Mouse (Mus musculus) liver, embryonic 11.5 days (tissue): Measurements from ENCODE around the gene Plscr5. TPM values are rescaled to one million over a fixed set of nuclear protein-coding genes. Genes with fewer than 3 reads are reported as not detected.

Experiments
- ATAC-seq: fragments of 200-750 bp; cut with Nextera tagmentation; replicated peaks from 2 replicates; pipeline ENCODE4 v1.8.0; 2017; ENCODE audit warnings: moderate number of reproducible peaks, mild to moderate bottlenecking, moderate TSS enrichment, moderate library complexity; ENCODE audit not compliant: low FRiP score
- DNase-seq: peaks from one replicate; pipeline ENCODE4 v3.0.0-alpha.2; 2017; ENCODE audit warnings: low spot score
- H3K27ac ChIP-seq: fragments of 300-500 bp; sonication (generic); 2 replicates; pipeline ENCODE4 v1.5.1; 2014; ENCODE audit warnings: mild to moderate bottlenecking, low read depth, low read length, control low read depth
- H3K27me3 ChIP-seq: fragments of 300-500 bp; sonication (generic); replicated peaks from 2 replicates; pipeline ENCODE4 v1.6.1; 2014; ENCODE audit warnings: low read length, mixed read lengths; ENCODE audit not compliant: control insufficient read depth, insufficient read depth
- H3K36me3 ChIP-seq: fragments of 300-500 bp; sonication (generic); 2 replicates; pipeline ENCODE4 v1.6.1; 2014; ENCODE audit warnings: mild to moderate bottlenecking, low read length, moderate library complexity, mixed read lengths; ENCODE audit not compliant: control insufficient read depth, insufficient read depth
- H3K4me1 ChIP-seq: fragments of 300-500 bp; sonication (generic); replicated peaks from 2 replicates; pipeline ENCODE4 v1.6.1; 2014; ENCODE audit warnings: low read length, mixed read lengths; ENCODE audit not compliant: control insufficient read depth, insufficient read depth
- H3K4me2 ChIP-seq: fragments of 300-500 bp; sonication (generic); 2 replicates; pipeline ENCODE4 v1.6.1; 2014; ENCODE audit warnings: mild to moderate bottlenecking, control low read depth, moderate library complexity
- H3K4me3 ChIP-seq: fragments of 300-500 bp; sonication (generic); 2 replicates; pipeline ENCODE4 v1.5.1; 2014; ENCODE audit warnings: low read depth, low read length, control low read depth
- H3K9ac ChIP-seq: fragments of 300-500 bp; sonication (generic); 2 replicates; pipeline ENCODE4 v1.6.1; 2014; ENCODE audit warnings: low read depth, low read length, control low read depth
- H3K9me3 ChIP-seq: fragments of 300-500 bp; sonication (generic); 2 replicates; pipeline ENCODE4 v1.6.1; 2016; ENCODE audit warnings: low read length, inconsistent platforms, mixed read lengths; ENCODE audit not compliant: control insufficient read depth
- WGBS: fragments of 180-500 bp; shearing (Covaris S2); extraction: QIAGEN DNeasy Blood & Tissue Kit; methylation state at CpG from one replicate; pipeline ENCODE4 v1.1.7; 2014; 5-methylcytosine and 5-hydroxymethylcytosine counted together
- polyA plus RNA-seq: library from polyadenylated mRNA; unstranded; fragments of >200 nt; fragmentation: Nextera tagmentation; extraction: Ambion mirVana; gene quantifications from 2 replicates; pipeline ENCODE4 v1.2.1, GENCODE M21; 2014

Plscr5 gene
- polyA plus RNA-seq, 1 experiment from 2014 or later = not detected

DNA sequence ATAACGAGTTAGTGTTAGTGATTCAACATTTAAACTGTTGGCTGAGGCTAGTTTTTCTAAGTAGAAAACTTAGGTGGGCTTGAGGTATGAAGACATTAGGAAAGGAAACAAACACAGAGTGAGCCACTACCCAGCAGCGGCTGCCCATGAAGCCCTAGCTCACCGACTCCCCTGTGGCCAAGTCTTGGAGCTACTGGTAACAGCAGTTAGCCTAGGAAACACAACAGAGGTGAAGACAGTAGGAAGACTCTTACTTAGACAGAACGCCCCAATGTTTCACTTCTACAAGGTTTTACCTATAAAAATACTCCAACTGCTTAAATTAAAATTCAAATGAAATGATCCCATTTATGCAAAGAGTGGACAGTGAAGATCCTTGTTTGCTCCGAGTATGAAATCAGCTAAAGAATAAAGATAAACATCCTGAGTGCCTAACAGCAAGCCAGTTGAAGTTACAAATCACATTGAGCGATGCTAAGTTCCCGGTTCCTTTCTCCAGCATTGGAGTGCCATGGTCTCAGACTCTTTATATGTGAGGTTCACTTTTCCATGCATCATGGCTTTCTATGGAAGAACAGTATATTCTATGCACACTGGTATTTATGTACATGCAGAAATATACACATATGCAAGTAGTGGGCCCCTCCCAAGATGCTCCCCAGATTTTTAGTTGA, 56.2 kb downstream of the Plscr5 start:
- 77% methylated on average over 7 of the region's 7 CpGs for WGBS
- Histone ChIP-seq H3K9ac (no peak overlapping the region), H3K4me2 (no peak overlapping the region), H3K27me3 (no peaks in the 10 kb centered on the region), H3K36me3 (no peaks in the 10 kb centered on the region), H3K27ac (no peak overlapping the region), H3K9me3 (no peaks in the 10 kb centered on the region), H3K4me1 (peaks cover 6% of the 10 kb centered on the region), H3K4me3 (no peak overlapping the region)
- DNase-seq (no peak), ATAC-seq (no peak)

DNA sequence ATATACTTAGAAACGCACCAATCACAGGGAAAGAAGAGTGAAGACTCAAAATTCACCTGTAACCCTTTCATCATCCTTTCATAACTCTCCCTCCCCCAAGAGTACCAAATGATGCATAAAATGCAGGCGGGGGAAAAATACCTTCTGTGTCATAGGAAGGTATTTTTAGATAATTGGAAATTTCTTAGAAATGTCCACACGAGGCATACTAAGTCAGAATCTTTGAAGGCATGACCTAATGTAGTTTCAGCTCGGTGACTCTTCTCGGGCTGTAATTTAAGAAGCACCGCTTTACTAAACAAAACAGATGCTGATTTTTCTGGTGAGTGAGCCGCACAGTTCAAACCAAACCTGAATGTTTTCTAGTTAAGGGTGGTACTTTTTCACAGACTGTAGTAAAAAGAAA, 56.7 kb downstream of the Plscr5 start, which contains the start of gene Plscr1:
Gene Plscr1 (plus strand): TSS at position 304 of the 406 bp plus-strand sequence.
- Histone ChIP-seq H3K4me3 (peak within 1 kb of the TSS; percentile 73), H3K27me3 (no peaks in the 10 kb centered on the region), H3K9ac (peak within 1 kb of the TSS; percentile 83), H3K27ac (peak within 1 kb of the TSS; percentile 87), H3K9me3 (no peaks in the 10 kb centered on the region), H3K4me2 (peak within 1 kb of the TSS; percentile 72), H3K4me1 (peaks cover 8% of the 10 kb centered on the region), H3K36me3 (no peaks in the 10 kb centered on the region)
- DNase-seq (no peak), ATAC-seq (no peak)
- 45% methylated on average over 7 of the region's 7 CpGs for WGBS

DNA sequence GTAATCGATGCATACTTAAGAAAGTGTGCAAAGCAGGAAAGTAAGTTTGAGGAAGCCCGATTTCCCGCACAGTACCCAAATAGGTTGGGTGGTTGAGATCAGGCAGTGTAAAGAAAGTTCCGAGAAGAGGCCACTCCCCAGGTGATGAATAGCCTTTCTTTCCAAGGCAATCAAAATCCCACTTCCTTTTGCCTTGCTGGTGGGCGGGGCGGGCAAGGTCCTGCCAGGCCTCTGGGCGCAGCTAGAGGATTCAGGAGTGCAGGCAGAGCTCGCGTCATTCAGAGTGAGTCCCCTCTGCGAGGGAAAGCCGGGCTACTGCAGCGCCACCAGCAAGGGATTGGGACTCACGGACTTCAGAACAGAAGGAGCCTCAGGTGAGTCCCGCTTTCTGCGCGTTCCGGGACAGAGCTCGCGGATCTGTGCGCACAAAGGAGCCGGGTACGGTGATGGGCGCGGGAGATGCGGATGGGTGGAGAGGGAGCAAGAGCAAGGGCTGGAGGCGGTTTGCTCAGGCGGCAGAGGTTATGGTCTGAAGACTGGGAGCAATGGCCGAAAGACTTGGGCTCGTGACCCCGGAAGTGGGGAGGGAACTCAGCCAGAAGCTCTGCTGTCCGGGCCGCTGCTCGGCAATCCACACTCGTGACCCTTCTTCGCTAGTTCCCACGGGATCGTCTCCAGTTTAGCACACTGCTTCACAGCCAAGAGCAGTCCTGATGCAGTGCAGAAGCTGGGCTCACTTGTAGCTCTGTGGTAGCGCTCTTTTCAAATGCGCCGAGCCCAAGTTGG, 57.4 kb downstream of the Plscr5 start:
- peak overlapping the region; percentile 72 for H3K4me2 ChIP-seq
- peaks cover 8% of the 10 kb centered on the region for H3K4me1 ChIP-seq
- DNase-seq = peak; percentile 78
- H3K9ac ChIP-seq = peak overlapping the region; percentile 83
- ATAC-seq = peak; percentile 82
- WGBS = under 1% methylated on average over 40 of the region's 40 CpGs
- H3K4me3 ChIP-seq = peak overlapping the region; percentile 73
- no peaks in the 10 kb centered on the region for H3K27me3 ChIP-seq
- H3K27ac ChIP-seq = peak overlapping the region; percentile 87
- H3K36me3 ChIP-seq = no peaks in the 10 kb centered on the region
- H3K9me3 ChIP-seq = no peaks in the 10 kb centered on the region

DNA sequence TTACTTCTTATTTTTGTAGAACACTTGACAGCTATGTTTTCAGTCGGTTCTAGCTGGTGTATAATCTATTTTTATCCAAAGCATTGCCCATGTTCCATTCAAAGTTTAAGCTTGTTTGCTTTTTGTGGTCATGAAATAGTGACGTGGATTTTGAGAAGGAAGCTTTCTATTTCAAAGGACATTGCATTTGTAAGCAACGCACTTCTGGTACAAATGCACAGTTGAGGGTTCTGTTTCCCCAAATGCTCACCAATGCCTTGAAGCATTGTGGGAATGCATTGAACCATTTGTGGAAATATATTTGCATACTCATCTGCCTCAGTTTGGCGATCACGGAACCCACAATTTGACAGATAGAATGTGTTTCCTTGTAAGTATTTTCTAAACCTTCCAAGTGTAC, 60.0 kb downstream of the Plscr5 start:
- no peak for DNase-seq
- ATAC-seq = no peak
- 72% methylated on average over 5 of the region's 5 CpGs for WGBS

DNA sequence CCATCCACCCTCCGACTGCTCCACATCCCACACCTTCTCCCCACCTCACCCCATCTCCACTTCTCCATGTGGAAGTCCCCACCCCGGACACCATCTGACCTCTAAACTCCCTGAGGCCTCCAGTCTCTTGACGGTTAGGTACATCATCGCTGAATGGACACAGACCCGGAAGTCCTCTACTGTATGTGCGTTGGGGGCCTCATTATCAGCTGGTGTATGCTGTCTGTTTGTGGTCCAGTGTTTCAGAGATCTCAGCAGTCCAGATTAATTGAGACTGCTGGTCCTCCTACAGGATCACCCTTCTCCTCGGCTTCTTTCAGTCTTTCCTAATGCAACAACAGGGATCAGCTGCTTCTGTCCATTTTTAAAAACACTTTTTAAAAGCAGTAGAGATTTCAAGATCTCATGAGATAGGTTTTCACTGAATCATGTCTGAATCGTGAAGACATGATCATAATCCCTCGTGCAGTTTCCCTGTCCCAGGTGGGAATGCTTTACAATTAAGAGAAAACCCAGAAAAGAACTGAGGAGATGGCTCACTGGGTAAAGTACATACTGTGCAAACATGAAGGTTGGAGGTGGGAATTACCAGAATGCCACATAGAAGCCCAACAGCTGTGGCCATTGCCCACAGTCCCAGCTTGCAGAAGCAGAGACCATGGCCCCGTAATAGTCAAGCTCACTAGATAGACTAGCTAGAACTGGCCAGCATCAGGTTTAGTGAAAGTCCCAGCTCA, 61.0 kb downstream of the Plscr5 start:
- ATAC-seq = no peak
- Histone ChIP-seq H3K27ac (no peak overlapping the region), H3K9me3 (no peaks in the 10 kb centered on the region), H3K9ac (no peak overlapping the region), H3K4me2 (peak overlapping the region; percentile 33), H3K36me3 (no peaks in the 10 kb centered on the region; the same call in 1 of the 2 replicates), H3K4me3 (no peak overlapping the region), H3K27me3 (no peaks in the 10 kb centered on the region), H3K4me1 (peaks cover 8% of the 10 kb centered on the region)
- WGBS = 76% methylated on average over 10 of the region's 10 CpGs
- DNase-seq = no peak

More for the DNA sequence above, 60.0 kb downstream of the Plscr5 start:
- Histone ChIP-seq H3K9ac (no peak overlapping the region), H3K4me1 (peaks cover 8% of the 10 kb centered on the region), H3K36me3 (no peaks in the 10 kb centered on the region; the same call in 1 of the 2 replicates), H3K4me2 (no peak overlapping the region), H3K4me3 (no peak overlapping the region), H3K27me3 (no peaks in the 10 kb centered on the region), H3K27ac (no peak overlapping the region), H3K9me3 (no peaks in the 10 kb centered on the region)

Other genes starting within 250 kb of the Plscr5 start
- 35.4 and 36.9 TPM in 2 replicates for gene Plscr1, start 56.8 kb downstream of the Plscr5 start, polyA plus RNA-seq
- gene Plscr2, start 82.7 kb downstream of the Plscr5 start, polyA plus RNA-seq = 0.55 and 0.60 TPM in 2 replicates
- not detected in 2 replicates for gene 1700057G04Rik, start 116.4 kb downstream of the Plscr5 start, polyA plus RNA-seq